Mouse (Mus musculus): ENCODE measurements around the gene Myocos.
"Not testable (repeated sequence)": the region's sequence is repeated elsewhere in the genome, so short reads cannot be mapped to it uniquely, and the experiment has no call there.

Gene Myocos

DNA sequence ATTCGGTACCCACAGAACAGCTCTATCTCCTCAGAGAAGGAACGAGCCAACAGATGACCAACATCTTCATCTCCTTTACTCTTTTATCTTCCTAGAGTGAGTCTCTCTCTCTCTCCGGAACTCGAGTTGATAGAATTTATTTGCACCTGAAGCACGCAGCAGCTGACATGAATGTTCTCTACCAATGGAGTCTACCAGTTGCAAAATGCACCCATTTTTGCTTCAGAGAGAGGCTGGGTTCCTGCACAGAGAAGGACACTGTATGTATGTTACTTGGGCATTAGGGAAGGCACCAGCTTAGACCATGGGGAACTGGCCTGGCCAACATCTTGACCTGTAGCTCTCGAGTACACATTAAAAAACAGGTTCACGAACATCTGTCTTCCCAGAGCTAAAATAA lies at the start of gene Myocos:
TSS of gene Myocos (minus strand) at position 101 of the 400 bp plus-strand sequence.
- no peak for DNase-seq (ENCODE audit: low spot score)

DNA sequence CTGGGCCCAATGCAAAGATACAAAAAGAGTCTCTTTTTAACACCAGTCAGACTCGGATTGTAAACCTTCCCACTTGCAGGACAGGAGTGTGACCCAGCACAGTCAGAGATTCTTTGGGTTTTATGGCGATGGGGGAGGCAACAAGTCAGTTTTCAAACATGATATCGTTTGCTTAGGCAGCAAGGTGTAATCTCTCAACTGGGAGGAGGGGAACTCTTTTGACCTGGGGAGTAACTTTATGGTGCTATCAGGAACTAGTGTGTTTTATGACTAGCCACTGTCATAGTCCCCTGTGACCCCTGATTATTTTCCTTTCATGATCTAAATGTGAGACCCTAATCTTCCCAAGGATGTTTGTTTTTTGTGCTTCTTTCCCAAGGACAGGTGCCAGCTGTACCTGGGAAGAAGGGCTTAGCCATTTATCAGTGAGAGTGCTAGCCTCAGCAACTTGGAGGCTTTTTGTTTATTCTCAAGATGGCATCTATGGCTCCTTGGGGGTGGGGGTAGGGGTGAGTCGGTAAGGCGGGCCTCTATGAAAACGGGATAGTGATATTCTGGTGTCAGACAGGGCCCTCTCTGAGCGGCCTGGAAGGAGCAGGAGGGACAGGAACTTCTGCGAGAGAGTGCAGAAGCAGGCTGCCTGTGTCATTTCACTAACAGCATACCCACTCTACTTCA lies 42.5 kb upstream of the Myocos start:
- no peak for DNase-seq (ENCODE audit: low spot score)

DNA sequence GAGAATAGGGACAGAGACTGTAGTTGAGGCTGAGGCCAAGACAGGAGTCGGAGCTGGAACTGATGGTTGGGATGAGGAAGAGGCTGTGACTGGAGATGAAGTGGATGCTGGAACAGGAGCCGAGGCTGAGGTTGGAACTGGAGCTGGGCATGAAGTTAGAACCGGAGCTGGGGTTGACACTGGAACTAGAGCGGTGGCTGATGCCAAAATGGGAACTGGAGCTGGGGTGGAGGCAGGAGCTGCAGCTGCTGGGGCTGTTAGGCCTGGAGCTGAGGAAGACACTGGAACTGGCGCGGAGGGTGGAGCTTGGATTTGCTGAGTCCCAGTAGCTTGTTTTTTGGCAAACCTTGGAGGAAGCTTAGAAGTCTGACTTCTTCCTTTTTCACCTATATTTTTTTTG lies 39.8 kb upstream of the Myocos start:
- no peak for DNase-seq (ENCODE audit: low spot score)

DNA sequence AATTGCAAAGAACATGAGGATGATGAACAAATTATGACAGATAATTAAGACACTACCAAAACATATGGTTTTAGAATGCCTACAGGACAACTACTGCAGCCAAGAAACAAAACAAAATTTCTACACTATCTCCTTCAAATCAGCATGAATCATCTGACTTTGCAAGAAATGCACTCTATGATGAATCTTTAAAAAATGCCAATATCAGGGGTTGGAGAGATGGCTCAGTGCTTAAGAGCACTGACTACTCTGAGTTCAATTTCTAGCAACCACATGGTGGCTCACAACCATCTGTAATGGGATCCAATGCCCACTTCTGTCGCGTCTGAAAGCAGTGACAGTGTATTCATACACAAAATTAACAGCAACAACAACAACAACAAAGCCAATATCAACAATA lies 35.7 kb upstream of the Myocos start:
- no peak for DNase-seq (ENCODE audit: low spot score)

DNA sequence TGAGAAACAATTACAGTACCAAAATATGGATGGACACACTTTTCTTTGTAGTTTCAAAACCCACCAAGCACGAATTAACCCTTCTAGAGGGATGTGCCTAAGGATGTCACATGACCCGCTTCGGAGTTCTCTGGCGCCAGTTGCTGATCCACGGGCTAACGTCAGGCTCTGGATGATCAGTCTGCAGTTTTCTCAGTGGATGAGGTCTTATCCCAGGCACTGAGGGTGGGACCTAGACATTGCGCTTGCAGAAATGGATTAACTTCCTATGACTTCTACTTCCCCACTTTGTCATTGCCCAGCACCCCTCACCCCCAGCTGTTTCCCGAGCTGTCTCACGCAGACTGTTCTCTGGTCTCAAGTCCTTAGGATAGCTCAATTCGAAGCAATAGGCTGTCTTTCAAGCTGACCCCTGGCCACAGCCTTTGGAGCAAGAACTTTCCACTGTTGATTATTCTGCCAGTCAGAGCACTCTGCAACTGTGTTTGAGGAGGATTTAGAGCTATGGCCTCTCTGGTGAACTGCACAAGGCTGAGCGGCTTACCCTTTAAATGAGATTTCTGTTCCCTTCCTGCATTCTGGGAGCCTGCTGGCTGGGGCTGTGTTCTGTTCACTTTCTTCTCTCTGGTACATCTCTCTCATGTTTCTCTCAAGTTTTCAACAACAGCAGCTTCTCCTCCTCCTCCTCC lies 7.6 kb upstream of the Myocos start:
- peak; percentile 18 for DNase-seq (ENCODE audit: low spot score)

DNA sequence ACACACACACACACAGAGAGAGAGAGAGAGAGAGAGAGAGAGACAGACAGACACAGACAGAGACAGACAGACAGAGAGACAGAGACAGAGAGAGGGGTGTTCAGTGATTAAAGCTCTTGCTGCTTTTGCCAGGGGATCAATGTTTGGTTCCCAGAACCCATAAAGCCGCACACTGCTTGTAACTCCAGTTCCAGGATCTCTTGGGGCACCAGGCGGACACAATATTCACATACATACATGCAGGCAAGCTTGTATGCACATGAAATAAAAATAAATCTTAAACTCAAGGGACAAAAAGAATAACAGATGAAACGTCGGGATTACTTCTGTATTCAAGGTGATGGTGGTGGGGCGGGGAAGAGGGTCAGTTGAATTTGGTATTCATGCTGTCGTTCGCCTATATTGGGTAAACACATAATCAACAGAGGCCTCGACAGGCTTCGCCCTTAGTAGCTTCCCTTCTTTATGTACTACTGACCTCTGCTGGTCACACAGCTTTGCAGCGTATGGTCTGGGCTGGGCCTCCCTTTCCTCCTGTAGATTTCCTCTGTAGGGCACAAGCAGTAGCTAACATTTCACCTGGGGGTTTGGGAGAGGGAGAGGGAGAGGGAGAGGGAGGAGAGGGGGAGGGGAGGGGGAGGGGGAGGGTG lies 6.9 kb upstream of the Myocos start:
- peak; percentile 62 for DNase-seq (ENCODE audit: low spot score)

DNA sequence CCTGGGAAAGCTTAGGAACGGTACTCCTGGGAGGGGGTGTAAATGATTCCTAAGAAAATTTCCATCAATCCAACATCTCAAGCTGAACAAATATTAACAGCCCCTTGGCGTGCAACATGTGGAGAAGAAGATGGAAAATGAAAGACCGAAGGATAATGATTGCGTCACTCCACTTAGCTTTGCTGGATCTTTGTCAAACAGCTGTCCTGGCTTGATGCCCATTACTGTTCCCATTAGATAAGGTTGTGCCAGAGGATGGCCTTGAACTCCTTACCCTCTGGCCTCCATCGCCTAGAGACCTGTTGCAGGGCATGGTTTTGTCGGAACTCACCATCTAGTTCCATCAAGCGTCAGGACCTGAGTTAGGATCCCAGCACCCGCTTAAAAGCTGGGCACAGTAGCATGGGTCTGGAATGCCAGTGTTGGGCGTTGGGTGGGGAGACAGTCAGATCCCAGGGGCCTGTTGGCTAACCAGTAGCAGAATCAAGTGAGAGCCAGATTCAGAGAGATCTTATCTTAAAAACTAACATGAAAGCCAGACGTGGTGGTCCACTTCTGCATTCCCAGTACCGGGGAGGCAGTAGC lies 2.3 kb upstream of the Myocos start:
- no peak for DNase-seq (ENCODE audit: low spot score)

DNA sequence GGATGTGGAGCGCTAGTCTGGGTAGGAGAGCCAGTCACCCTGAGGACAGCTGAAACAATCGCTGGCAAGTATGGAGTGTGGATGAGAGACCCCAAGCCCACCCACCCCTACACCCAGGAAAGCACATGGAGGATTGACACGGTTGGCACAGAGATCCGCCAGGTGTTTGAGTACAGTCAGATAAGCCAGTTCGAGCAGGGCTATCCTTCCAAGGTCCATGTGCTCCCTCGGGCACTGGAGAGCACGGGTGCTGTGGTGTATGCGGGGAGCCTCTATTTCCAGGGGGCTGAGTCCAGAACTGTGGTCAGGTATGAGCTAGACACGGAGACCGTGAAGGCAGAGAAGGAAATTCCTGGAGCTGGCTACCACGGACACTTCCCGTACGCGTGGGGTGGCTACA lies 9.6 kb downstream of the Myocos start:
- no peak for DNase-seq (ENCODE audit: low spot score)

DNA sequence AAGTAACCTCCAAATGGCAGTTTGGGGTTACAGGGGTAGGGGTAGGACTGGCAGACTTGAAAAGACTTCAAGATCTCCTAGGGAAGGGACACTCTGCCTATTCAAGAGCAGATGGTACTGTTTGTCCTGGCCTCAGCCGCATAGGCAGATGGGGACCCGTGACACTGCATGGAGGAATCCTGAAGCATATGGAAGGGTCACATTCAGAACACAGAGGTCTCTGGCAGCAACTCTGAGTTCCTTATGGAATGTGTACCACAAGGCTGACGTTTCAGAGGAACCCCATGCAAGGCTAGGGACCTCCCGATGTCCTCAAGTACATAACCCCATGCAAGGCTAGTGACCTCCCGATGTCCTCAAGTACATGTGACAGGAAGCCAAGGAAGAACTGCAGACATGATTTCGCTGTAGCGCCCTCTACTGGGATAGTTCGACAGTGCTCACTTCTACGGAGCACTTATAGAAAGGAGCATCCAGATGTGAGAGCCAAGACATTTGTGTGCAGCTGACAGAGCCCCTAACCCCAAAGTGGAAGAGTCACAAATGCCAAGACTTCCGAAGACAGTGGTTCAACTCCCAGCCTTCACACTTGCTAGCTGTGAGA lies 11.8 kb downstream of the Myocos start:
- DNase-seq (ENCODE audit: low spot score): peak; percentile 18

DNA sequence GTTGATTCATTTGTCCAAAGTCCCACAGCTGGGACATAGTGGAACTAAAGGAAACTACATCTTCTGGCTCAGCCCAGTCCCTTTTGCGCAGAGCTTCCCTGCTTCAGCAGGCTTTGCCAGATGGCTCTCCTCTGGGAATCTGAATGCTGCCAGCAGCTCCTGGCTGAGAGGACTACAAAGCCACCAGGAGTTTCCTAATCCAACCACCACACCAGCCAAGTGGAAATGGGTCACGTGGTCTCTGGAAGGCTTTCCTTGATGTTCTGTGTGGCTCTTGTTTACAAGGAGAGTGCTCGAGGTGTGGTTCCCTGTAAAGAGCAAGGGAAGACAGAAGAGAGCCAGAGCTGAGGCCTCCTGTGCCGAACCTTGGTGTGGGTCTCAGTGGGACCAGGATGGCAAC lies 14.3 kb downstream of the Myocos start:
- no peak for DNase-seq (ENCODE audit: low spot score)

DNA sequence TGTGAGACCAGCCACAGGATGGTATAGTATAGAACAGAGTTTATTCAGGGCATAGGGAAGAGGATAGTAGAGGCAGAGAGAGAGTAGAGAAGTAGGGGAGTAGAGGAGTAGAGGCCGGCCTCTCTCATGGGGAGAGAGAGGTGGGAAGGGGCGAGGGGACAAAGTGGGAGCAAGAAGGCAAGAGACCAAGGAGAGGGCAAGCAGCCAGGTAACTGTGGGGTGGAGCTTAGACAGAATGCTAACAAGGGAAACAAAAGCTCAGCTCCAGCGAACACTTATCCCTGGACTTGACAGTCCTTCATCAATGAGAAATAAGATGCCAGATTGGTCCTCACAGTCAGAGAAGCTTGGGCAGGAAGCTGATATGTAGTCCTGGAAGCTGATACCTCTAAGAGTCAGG lies 15.4 kb downstream of the Myocos start:
- DNase-seq (ENCODE audit: low spot score): no peak

DNA sequence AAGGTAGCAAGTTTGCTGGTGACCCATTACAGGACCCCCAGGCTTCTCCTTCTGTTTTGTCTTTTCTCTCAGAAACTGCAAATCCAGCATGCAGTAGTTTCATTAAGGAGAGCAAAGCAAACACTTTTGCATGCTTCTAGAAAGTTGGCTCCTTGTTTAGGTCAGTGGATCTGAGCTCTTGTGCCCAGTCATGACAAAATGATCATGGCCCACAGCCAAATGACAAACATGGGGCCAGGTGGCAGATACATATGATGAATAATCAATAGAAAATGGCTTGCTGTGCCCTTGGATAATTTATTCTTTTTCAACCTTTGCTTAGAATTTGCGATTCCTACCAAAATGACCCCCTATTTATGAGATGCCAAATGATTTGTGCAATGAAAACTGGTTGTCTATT lies 18.2 kb downstream of the Myocos start:
- DNase-seq (ENCODE audit: low spot score): no peak

DNA sequence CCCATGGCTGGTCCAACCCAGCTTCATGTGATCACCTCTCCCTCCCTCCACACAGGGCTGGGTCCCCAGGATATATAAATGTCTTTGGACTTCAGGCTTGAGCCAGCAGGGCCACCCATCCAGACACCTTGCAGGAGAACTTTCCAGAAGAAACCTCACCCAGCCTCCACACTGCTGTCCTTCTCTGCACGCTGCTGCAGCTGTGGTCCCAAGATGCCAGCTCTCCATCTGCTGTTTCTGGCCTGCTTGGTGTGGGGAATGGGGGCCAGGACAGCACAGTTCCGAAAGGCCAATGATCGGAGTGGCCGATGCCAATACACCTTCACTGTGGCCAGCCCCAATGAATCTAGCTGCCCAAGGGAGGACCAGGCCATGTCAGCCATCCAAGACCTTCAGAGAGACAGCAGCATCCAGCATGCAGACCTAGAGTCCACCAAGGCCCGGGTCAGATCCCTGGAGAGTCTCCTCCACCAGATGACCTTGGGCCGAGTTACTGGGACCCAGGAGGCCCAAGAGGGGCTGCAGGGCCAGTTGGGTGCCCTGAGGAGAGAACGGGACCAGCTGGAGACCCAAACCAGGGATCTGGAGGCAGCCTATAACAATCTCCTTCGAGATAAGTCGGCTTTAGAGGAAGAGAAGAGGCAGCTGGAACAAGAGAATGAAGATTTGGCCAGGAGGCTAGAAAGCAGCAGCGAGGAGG lies 18.8 kb downstream of the Myocos start, which contains the start of gene Myoc:
TSS of gene Myoc (plus strand) at position 105 of the 700 bp plus-strand sequence.
- DNase-seq (ENCODE audit: low spot score): no peak

DNA sequence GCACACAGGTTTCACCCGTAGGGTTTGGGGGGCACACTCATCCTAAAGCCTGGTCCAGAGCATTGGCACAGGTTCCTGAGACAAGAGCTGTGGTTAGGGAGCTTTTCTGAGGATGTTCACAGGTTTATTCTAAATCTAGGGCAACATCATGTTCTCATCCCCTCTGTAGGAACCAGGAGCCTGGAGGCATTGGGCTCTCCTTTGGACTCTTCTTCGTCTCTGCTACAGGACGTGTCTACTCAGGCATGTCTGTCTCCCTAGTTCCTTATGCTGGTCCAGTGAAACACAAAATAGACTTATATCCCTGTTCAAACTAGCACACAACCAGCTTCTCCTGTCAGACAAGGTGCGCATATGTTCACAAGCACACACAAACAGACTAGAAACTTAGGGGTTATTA lies 19.5 kb downstream of the Myocos start:
- no peak for DNase-seq (ENCODE audit: low spot score)

DNA sequence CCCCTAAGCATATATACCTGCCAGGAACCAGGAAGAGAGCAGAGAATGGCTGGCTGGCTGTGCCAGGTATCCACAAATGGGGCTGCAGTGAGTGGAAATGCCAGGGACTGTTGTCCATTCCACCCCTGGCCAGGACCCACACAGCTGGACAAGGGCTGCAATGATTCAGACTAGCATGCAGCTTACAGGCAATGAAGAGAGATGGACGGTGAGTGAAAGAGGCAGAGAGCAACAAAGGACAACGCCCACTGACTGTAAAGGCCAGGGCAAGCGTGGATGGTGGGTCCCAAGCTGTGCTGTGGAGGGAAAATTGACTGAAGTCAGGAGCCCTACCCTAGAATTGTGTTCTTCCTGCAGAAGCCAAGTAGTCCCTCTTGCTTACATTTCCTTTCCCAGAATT lies 21.5 kb downstream of the Myocos start:
- no peak for DNase-seq (ENCODE audit: low spot score)

DNA sequence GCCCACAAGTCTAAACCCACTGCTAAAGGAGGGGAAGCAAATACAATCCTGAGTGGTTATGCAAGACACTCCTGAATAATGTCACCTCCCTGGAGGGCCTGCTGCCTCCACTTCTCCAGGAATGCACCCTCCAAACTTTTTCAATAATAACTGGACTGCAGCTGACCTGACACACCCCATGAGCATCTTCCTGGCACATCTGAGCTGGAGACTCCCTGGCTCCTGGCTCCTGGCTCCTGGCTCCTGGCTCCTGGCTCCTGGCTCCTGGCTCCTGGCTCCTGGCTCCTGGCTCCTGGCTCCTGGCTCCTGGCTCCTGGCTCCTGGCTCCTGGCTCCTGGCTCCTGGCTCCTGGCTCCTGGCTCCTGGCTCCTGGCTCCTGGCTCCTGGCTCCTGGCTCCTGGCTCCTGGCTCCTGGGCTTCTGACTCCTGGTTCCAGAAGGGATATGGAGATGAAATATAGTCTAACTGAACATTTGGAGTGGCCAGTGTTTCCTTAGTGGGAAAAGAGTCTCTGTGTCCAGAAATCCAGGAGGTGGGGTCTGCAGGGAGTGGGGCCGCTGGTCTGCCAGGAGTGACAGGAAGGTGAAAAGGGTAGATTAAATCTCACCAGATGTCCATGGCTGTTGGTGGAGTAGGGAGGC lies 22.6 kb downstream of the Myocos start:
- not testable (repeated sequence) for DNase-seq (ENCODE audit: low spot score)

DNA sequence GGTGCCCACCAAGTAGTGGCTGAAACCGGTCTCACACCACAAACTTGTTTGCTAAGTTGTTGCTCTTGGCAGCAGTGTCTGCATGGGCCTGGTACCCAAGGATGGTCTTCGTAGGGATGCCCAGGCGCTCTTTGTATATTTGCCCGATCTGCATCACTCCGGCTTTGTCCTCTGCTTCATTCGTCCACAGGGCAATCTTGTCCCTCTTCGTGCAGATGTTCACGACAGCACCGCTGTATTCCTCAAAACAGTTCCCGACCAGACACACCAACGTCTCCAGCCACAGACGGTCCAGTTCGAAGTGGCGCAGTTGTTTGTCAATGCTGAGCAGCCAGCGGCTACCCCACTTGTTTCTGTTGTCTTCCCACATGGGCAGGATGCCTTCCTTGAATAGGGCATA lies 29.7 kb downstream of the Myocos start:
- not testable (repeated sequence) for DNase-seq (ENCODE audit: low spot score)

DNA sequence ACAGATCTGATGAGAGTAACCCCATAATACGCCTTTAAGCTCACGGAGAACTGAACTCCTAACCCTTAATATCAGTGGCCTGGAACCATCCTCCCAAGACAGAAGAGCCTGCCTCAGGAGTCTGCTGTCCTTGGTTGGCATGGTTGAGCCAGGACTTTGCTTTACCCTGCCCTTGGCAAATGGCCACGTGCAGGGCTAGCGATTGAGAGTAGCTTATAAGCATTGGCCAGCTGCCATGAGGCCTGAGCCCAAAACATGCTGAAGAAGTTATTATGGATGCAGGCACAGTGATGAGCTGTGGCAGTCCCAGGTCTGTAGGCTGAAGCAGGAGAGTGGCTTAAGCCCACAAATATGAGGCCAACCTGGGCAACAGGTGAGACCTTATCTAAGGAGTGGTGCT lies 30.2 kb downstream of the Myocos start:
- DNase-seq (ENCODE audit: low spot score): not testable (repeated sequence)

DNA sequence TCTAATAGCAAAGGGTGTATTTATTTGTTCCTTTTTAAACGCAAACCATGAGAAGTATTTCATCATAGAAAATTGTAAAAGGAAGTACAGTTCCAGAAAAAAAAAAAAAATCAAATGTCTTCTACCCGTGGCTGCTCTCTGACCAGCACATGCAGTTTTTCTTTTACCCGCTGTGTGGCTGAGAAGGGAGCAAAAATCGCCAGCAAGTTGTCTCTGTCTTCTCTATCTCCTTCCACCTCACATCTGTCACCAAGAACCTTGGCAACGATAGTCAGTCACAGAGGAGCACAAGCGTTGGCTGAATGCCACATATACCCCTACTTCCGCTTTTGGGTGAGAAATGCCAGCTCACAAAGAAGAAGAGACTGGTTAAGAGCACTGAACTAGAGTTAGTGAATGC lies 32.8 kb downstream of the Myocos start:
- DNase-seq (ENCODE audit: low spot score): no peak

DNA sequence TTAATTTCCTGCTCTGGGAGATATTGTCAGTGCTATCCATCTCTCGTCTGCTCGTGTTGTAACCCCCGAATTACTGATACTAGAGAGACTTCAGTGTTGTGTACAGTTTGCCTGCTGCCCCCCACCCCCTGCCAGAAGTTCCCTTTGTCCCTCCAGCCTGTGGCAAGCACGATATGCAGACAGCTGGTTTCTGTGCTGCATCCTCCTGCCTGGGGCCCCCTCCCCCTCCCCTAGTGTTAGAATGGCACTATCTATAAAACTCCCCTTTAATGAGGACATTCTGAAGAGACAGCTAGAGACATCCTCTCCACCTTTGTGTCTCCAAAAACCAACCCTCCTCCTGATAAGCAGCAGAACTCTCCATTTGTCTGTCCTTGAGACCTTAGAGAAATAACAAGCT lies 34.1 kb downstream of the Myocos start:
- no peak for DNase-seq (ENCODE audit: low spot score)

DNA sequence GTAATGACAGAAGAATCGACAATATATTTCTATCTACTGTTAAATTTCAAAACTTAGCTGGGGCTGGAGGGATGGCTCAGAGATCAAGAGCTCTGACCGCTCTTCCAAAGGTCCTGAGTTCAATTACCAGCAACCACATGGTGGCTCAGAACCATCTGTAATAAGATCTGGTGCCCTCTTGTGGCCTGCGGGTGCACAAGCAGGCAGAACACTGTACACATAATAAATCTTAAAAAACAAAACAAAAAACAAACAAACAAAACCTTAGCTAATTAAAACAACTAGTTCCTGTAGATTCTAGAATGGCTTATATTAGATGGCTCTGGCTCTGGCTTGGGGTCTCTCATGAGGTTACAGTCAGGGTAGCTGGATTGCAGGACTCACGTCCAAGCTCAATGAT lies 37.5 kb downstream of the Myocos start:
- DNase-seq (ENCODE audit: low spot score): peak; percentile 20
